Comparison of ENCODE assay signal across 8 mouse cellular contexts in genomic region chr13:119461900-119462595, GRCm38 (mm10). TPM values are rescaled to one million over a fixed set of nuclear protein-coding genes. Genes with fewer than 3 reads are reported as not detected.
A peak's percentile ranks its signal among the peaks of the same experiment; 100 is the strongest.
DNase-seq lines count a peak whose midpoint lies in the region; ATAC-seq and TF ChIP-seq lines count a peak whose summit lies in the region.

No protein-coding gene starts in this region.

- peak overlapping the region; percentile 61 for H3K9ac ChIP-seq in liver, adult 2 months (ENCODE audit: low read depth, low read length)
- peak overlapping the region; percentile 56 for H3K9ac ChIP-seq in forebrain, embryonic 16.5 days (replicated peaks; ENCODE audit: low read depth, low read length)
- H3K9ac ChIP-seq in liver, embryonic 15.5 days, result peak overlapping the region; percentile 73

- H3K36me3 ChIP-seq in liver, adult 2 months (ENCODE audit: control insufficient read depth, insufficient read depth, low read length), result peaks cover 16% of the 10 kb centered on the region
- peaks cover 10% of the 10 kb centered on the region for H3K36me3 ChIP-seq in forebrain, embryonic 16.5 days (ENCODE audit: control insufficient read depth, insufficient read depth)
- peaks cover 21% of the 10 kb centered on the region for H3K36me3 ChIP-seq in liver, embryonic 15.5 days (replicated peaks)

- peak overlapping the region; percentile 57 for H3K27ac ChIP-seq in liver, adult 2 months (replicated peaks; ENCODE audit: insufficient read depth, low read depth, low read length)
- peak overlapping the region; percentile 81 for H3K27ac ChIP-seq in forebrain, embryonic 16.5 days (ENCODE audit: low read length)
- peak overlapping the region; percentile 86 for H3K27ac ChIP-seq in liver, embryonic 15.5 days (replicated peaks)

- no peaks in the 10 kb centered on the region for H3K27me3 ChIP-seq in liver, adult 2 months (ENCODE audit: control insufficient read depth, insufficient read depth, low read length)
- H3K27me3 ChIP-seq in forebrain, embryonic 16.5 days (replicated peaks; ENCODE audit: control insufficient read depth, insufficient read depth, low read length), result no peaks in the 10 kb centered on the region
- no peaks in the 10 kb centered on the region for H3K27me3 ChIP-seq in liver, embryonic 15.5 days

- intact Hi-C loops in left cerebral cortex, postnatal 10 days (cut with DNase I), result no loop called here

- peaks cover 12% of the 10 kb centered on the region; the same call in 1 of the 2 replicates for H3K79me2 ChIP-seq in liver, adult 2 months (ENCODE audit: control insufficient read depth, insufficient read depth, low read length)

- DNase-seq in liver, adult 2 months (ENCODE audit: extremely low read depth, low read depth, low spot score), result no peak
- no peak for DNase-seq in liver
- DNase-seq in c-Kit-positive CD71-positive TER-119-negative erythroid progenitor cells, embryonic 14.5 days (ENCODE audit: low read depth), result peak; percentile 1
- no peak for DNase-seq in gastrocnemius, postnatal 25 days
- no peak for DNase-seq in right cerebral cortex, postnatal 10 days (ENCODE audit: low spot score in 2 of 2)
- DNase-seq in left cerebral cortex, postnatal 10 days (ENCODE audit: extremely low spot score in 1 of 2, low spot score in 2 of 2), result no peak

- H3K4me3 ChIP-seq in liver, adult 2 months (ENCODE audit: insufficient read depth, low read depth, low read length), result peak overlapping the region; percentile 87
- peak overlapping the region; percentile 79 for H3K4me3 ChIP-seq in forebrain, embryonic 16.5 days (replicated peaks; ENCODE audit: low read length)
- peak overlapping the region; percentile 81 for H3K4me3 ChIP-seq in liver, embryonic 15.5 days (replicated peaks)

- WGBS in liver, adult 2 months, result under 1% methylated on average over 10 of the region's 10 CpGs
- WGBS in forebrain, embryonic 16.5 days, result 8% methylated on average over 10 of the region's 10 CpGs
- WGBS in liver, embryonic 15.5 days (ENCODE audit: insufficient replicate concordance), result 6% methylated on average over 10 of the region's 10 CpGs

- no peak for TF ChIP-seq CTCF in liver, adult 2 months (IDR thresholded peaks at IDR 0.05; ENCODE audit: low read depth, low read length)

- H3K4me2 ChIP-seq in forebrain, embryonic 16.5 days (ENCODE audit: low read length), result peak overlapping the region; percentile 59
- peak overlapping the region; percentile 75 for H3K4me2 ChIP-seq in liver, embryonic 15.5 days

- TF ChIP-seq POLR2A in liver, adult 2 months (IDR thresholded peaks at IDR 0.05; ENCODE audit: extremely low read depth, insufficient read depth, low read length), result no peak

- H3K4me1 ChIP-seq in liver, adult 2 months (ENCODE audit: control insufficient read depth, insufficient read depth, low read length), result peaks cover 3% of the 10 kb centered on the region
- peaks cover 17% of the 10 kb centered on the region for H3K4me1 ChIP-seq in forebrain, embryonic 16.5 days (replicated peaks; ENCODE audit: control insufficient read depth, insufficient read depth, low read length)
- peaks cover 19% of the 10 kb centered on the region for H3K4me1 ChIP-seq in liver, embryonic 15.5 days (replicated peaks)

- H3K9me3 ChIP-seq in forebrain, embryonic 16.5 days (ENCODE audit: control insufficient read depth, low read length), result no peaks in the 10 kb centered on the region
- no peaks in the 10 kb centered on the region for H3K9me3 ChIP-seq in liver, embryonic 15.5 days (replicated peaks)

- peak; percentile 66 for ATAC-seq in forebrain, embryonic 16.5 days
- peak; percentile 76 for ATAC-seq in liver, embryonic 15.5 days (ENCODE audit: insufficient read depth)

RNA-seq across cellular contexts. Expression of gene 4833420G17Rik, which starts 0.5 kb away (rescaled TPM):
- total RNA-seq in liver, adult 2 months (2014; rRNA removed), result 25.9 and 27.1 TPM in 2 replicates
- 5.9 and 13.1 TPM in 2 replicates for polyA plus RNA-seq in liver, adult 2 months (2012; rRNA removed)
- polyA plus RNA-seq in forebrain, embryonic 16.5 days (2015; fragmentation: Nextera tagmentation; extraction: Ambion mirVana), result 128 and 131 TPM in 2 replicates
- polyA plus RNA-seq in liver, embryonic 15.5 days (2015; fragmentation: Nextera tagmentation; extraction: Ambion mirVana), result 18.6 and 19.7 TPM in 2 replicates
- 1 to 10 TPM; 5.4 to 6.6 TPM for total RNA-seq in gastrocnemius, postnatal 25 days (2021)
- 10 to 100 TPM; 22.3 to 22.8 TPM for total RNA-seq in left cerebral cortex, postnatal 10 days (2021)

RNA-seq across cellular contexts. Expression of gene Tmem267, which starts 25.8 kb away (rescaled TPM):
- 13.4 and 14.2 TPM in 2 replicates for total RNA-seq in liver, adult 2 months (2014; rRNA removed)
- polyA plus RNA-seq in liver, adult 2 months (2012; rRNA removed), result 4.4 and 6.5 TPM in 2 replicates
- polyA plus RNA-seq in forebrain, embryonic 16.5 days (2015; fragmentation: Nextera tagmentation; extraction: Ambion mirVana), result 3.4 and 3.9 TPM in 2 replicates
- 0.37 and 0.44 TPM in 2 replicates for polyA plus RNA-seq in liver, embryonic 15.5 days (2015; fragmentation: Nextera tagmentation; extraction: Ambion mirVana)
- 10 to 100 TPM; 12.3 to 14.2 TPM for total RNA-seq in gastrocnemius, postnatal 25 days (2021)
- total RNA-seq in left cerebral cortex, postnatal 10 days (2021), result 10 to 100 TPM; 24.9 to 26.9 TPM

RNA-seq across cellular contexts. Expression of gene 3110070M22Rik, which starts 26.1 kb away (rescaled TPM):
- total RNA-seq in liver, adult 2 months (2014; rRNA removed), result 0.40 and 1.5 TPM in 2 replicates
- polyA plus RNA-seq in liver, adult 2 months (2012; rRNA removed), result 0.16 and 1.1 TPM in 2 replicates
- polyA plus RNA-seq in forebrain, embryonic 16.5 days (2015; fragmentation: Nextera tagmentation; extraction: Ambion mirVana), result 1.5 and 2.1 TPM in 2 replicates
- 0.13 TPM in 1 of 2 replicates, not detected in the other for polyA plus RNA-seq in liver, embryonic 15.5 days (2015; fragmentation: Nextera tagmentation; extraction: Ambion mirVana)
- under 1 TPM; 0.32 to 0.49 TPM for total RNA-seq in gastrocnemius, postnatal 25 days (2021)
- 1 to 10 TPM; 3.9 TPM for total RNA-seq in left cerebral cortex, postnatal 10 days (2021)

RNA-seq across cellular contexts. Expression of gene Paip1, which starts 33.6 kb away (rescaled TPM):
- 40.9 and 51.3 TPM in 2 replicates for total RNA-seq in liver, adult 2 months (2014; rRNA removed)
- polyA plus RNA-seq in liver, adult 2 months (2012; rRNA removed), result 11.4 and 12.2 TPM in 2 replicates
- 157 and 169 TPM in 2 replicates for polyA plus RNA-seq in forebrain, embryonic 16.5 days (2015; fragmentation: Nextera tagmentation; extraction: Ambion mirVana)
- polyA plus RNA-seq in liver, embryonic 15.5 days (2015; fragmentation: Nextera tagmentation; extraction: Ambion mirVana), result 14.5 and 18.3 TPM in 2 replicates
- total RNA-seq in gastrocnemius, postnatal 25 days (2021), result 10 to 100 TPM; 78.6 to 79.2 TPM
- 100 to 1,000 TPM in 1 of 2 experiments, 10 to 100 TPM in 1; 99.4 to 103 TPM for total RNA-seq in left cerebral cortex, postnatal 10 days (2021)
